Mouse (Mus musculus): ENCODE data around the gene Optn. TPM values are rescaled to one million over a fixed set of nuclear protein-coding genes. Genes with fewer than 3 reads are reported as not detected.

Gene Optn
- total and polyA plus RNA-seq, 3 experiments: 25.1 to 37.3 (median 28.0) TPM

- no peaks in the 10 kb centered on the region for H3K79me2 ChIP-seq (replicated peaks; ENCODE audit: control insufficient read depth, extremely low read depth, insufficient read depth, poor library complexity, severe bottlenecking)
- no peak for TF ChIP-seq PAX5 (IDR thresholded peaks at IDR 0.05; ENCODE audit: low read length)
- TF ChIP-seq RAD21 (IDR thresholded peaks at IDR 0.05; ENCODE audit: low read depth, low read length): peak; percentile 37
- peak; percentile 32 for TF ChIP-seq SMC3 (IDR thresholded peaks at IDR 0.05; ENCODE audit: low read depth, low read length)
- peak; percentile 28 to 54; a peak in 2 of 4 replicates for TF ChIP-seq CTCF (conservative IDR thresholded peaks at IDR 0.05 in 1 of 2, IDR thresholded peaks at IDR 0.05 in 1 of 2; ENCODE audit: low read depth in 2 of 2, low read length in 2 of 2)
- peak; percentile 50 for TF ChIP-seq ZNF384 (IDR thresholded peaks at IDR 0.05; ENCODE audit: low read depth, low read length)
- no peaks in the 10 kb centered on the region for H3K27me3 ChIP-seq (replicated peaks)
- no peak overlapping the region for H3K4me2 ChIP-seq (ENCODE audit: insufficient read depth, low read depth, poor library complexity, severe bottlenecking)
- in situ Hi-C loops (cut with MboI; ENCODE audit: low pct_ligation_motif_present, low pct_unique_long_range_greater_than_20kb, low sequenced_read_pairs) (no loop called here), dilution Hi-C loops (cut with MboI; ENCODE audit: extremely low pct_ligation_motif_present, extremely low pct_unique_long_range_greater_than_20kb, low sequenced_read_pairs) (no loop called here)
- H3K9me3 ChIP-seq (replicated peaks; ENCODE audit: low read length): no peaks in the 10 kb centered on the region
- H3K9ac ChIP-seq (ENCODE audit: insufficient read depth, low read depth): no peak overlapping the region
- H3K4me3 ChIP-seq (replicated peaks in 1 of 3; ENCODE audit: low read depth in 2 of 3, low read length in 2 of 3, poor library complexity in 1 of 3): no peak overlapping the region
- no peak overlapping the region for H3K27ac ChIP-seq (ENCODE audit: insufficient read depth, low read depth)
- peaks cover 0 to 4% of the 10 kb centered on the region in 2 experiments; a peak in 1 of 4 replicates for H3K4me1 ChIP-seq (ENCODE audit: control insufficient read depth in 1 of 2, insufficient read depth in 2 of 2)
- DNase-seq (ENCODE audit: extremely low read depth): no peak
- peaks cover 34 to 75% of the 10 kb centered on the region in 2 experiments for H3K36me3 ChIP-seq (replicated peaks in 1 of 2; ENCODE audit: control insufficient read depth in 1 of 2, insufficient read depth in 1 of 2, low read length in 1 of 2)
Measured at GRCm38 (mm10) chr2:5025162-5025733, 38.6 kb downstream of the Optn start.

GRCm38 (mm10) chr2:5023699-5024399 lies 40.0 kb downstream of the Optn start:
- no peak overlapping the region for H3K9ac ChIP-seq (ENCODE audit: insufficient read depth, low read depth)
- peaks cover 0 to 4% of the 10 kb centered on the region in 2 experiments; a peak in 1 of 4 replicates for H3K4me1 ChIP-seq (ENCODE audit: control insufficient read depth in 1 of 2, insufficient read depth in 2 of 2)
- H3K9me3 ChIP-seq (replicated peaks; ENCODE audit: low read length): no peaks in the 10 kb centered on the region
- H3K4me3 ChIP-seq (replicated peaks in 1 of 3; ENCODE audit: low read depth in 2 of 3, low read length in 2 of 3, poor library complexity in 1 of 3): no peak overlapping the region
- dilution Hi-C loops (cut with MboI; ENCODE audit: extremely low pct_ligation_motif_present, extremely low pct_unique_long_range_greater_than_20kb, low sequenced_read_pairs) (no loop called here), in situ Hi-C loops (cut with MboI; ENCODE audit: low pct_ligation_motif_present, low pct_unique_long_range_greater_than_20kb, low sequenced_read_pairs) (no loop called here)
- no peak overlapping the region for H3K27ac ChIP-seq (ENCODE audit: insufficient read depth, low read depth)
- DNase-seq (ENCODE audit: extremely low read depth): no peak
- no peak for TF ChIP-seq RAD21 (IDR thresholded peaks at IDR 0.05; ENCODE audit: low read depth, low read length)
- no peak for TF ChIP-seq EP300 (IDR thresholded peaks at IDR 0.05; ENCODE audit: low read length)
- TF ChIP-seq POLR2A (IDR thresholded peaks at IDR 0.05; ENCODE audit: low read depth, low read length): no peak
- no peak for TF ChIP-seq SMC3 (IDR thresholded peaks at IDR 0.05; ENCODE audit: low read depth, low read length)
- no peak overlapping the region for H3K4me2 ChIP-seq (ENCODE audit: insufficient read depth, low read depth, poor library complexity, severe bottlenecking)
- H3K79me2 ChIP-seq (replicated peaks; ENCODE audit: control insufficient read depth, extremely low read depth, insufficient read depth, poor library complexity, severe bottlenecking): no peaks in the 10 kb centered on the region
- peaks cover 31 to 75% of the 10 kb centered on the region in 2 experiments for H3K36me3 ChIP-seq (replicated peaks in 1 of 2; ENCODE audit: control insufficient read depth in 1 of 2, insufficient read depth in 1 of 2, low read length in 1 of 2)
- H3K27me3 ChIP-seq (replicated peaks): no peaks in the 10 kb centered on the region

GRCm38 (mm10) chr2:5023275-5023674 lies 40.6 kb downstream of the Optn start:
- no peak overlapping the region for H3K9ac ChIP-seq (ENCODE audit: insufficient read depth, low read depth)
- H3K4me3 ChIP-seq (replicated peaks in 1 of 3; ENCODE audit: low read depth in 2 of 3, low read length in 2 of 3, poor library complexity in 1 of 3): no peak overlapping the region
- peaks cover 29 to 76% of the 10 kb centered on the region in 2 experiments for H3K36me3 ChIP-seq (replicated peaks in 1 of 2; ENCODE audit: control insufficient read depth in 1 of 2, insufficient read depth in 1 of 2, low read length in 1 of 2)
- in situ Hi-C loops (cut with MboI; ENCODE audit: low pct_ligation_motif_present, low pct_unique_long_range_greater_than_20kb, low sequenced_read_pairs): no loop called here
- H3K27me3 ChIP-seq (replicated peaks): no peaks in the 10 kb centered on the region
- H3K79me2 ChIP-seq (replicated peaks; ENCODE audit: control insufficient read depth, extremely low read depth, insufficient read depth, poor library complexity, severe bottlenecking): no peaks in the 10 kb centered on the region
- H3K27ac ChIP-seq (ENCODE audit: insufficient read depth, low read depth): no peak overlapping the region
- H3K9me3 ChIP-seq (replicated peaks; ENCODE audit: low read length): no peaks in the 10 kb centered on the region
- H3K4me2 ChIP-seq (ENCODE audit: insufficient read depth, low read depth, poor library complexity, severe bottlenecking): no peak overlapping the region
- no peak for DNase-seq (ENCODE audit: extremely low read depth)
- peaks cover 0 to 3% of the 10 kb centered on the region in 2 experiments; a peak in 1 of 4 replicates for H3K4me1 ChIP-seq (ENCODE audit: control insufficient read depth in 1 of 2, insufficient read depth in 2 of 2)
- dilution Hi-C loops (cut with MboI; ENCODE audit: extremely low pct_ligation_motif_present, extremely low pct_unique_long_range_greater_than_20kb, low sequenced_read_pairs): no loop called here
- TF ChIP-seq MAZ (IDR thresholded peaks at IDR 0.05; ENCODE audit: low read depth, low read length) (no peak), HCFC1 (IDR thresholded peaks at IDR 0.05; ENCODE audit: low read depth, low read length) (no peak), ETS1 (conservative IDR thresholded peaks at IDR 0.05; ENCODE audit: low read depth, low read length) (no peak), MAX (IDR thresholded peaks at IDR 0.05; ENCODE audit: low read length) (no peak), ELF1 (IDR thresholded peaks at IDR 0.05; ENCODE audit: low read depth, low read length) (no peak), KAT2A (IDR thresholded peaks at IDR 0.05; ENCODE audit: insufficient replicate concordance, low read length) (no peak), SIN3A (IDR thresholded peaks at IDR 0.05; ENCODE audit: low read length) (no peak), EP300 (IDR thresholded peaks at IDR 0.05; ENCODE audit: low read length) (no peak), POLR2A (IDR thresholded peaks at IDR 0.05; ENCODE audit: low read depth, low read length) (no peak), IRF4 (IDR thresholded peaks at IDR 0.05; ENCODE audit: low read depth, low read length) (no peak), TCF12 (IDR thresholded peaks at IDR 0.05; ENCODE audit: low read depth, low read length) (no peak), ZKSCAN1 (IDR thresholded peaks at IDR 0.05; ENCODE audit: borderline replicate concordance, low read depth, low read length) (no peak), ZC3H11A (IDR thresholded peaks at IDR 0.05; ENCODE audit: low read depth, low read length) (no peak)

Measured in CH12.LX (cell line).